Mouse (Mus musculus) adrenal gland, adult 2 months (tissue): ENCODE measurements around the gene Tnr. TPM values are rescaled to one million over a fixed set of nuclear protein-coding genes. Genes with fewer than 3 reads are reported as not detected.

Experiments
- DNase-seq: peaks from one replicate; pipeline ENCODE4 v3.0.0; 2021
- polyA plus RNA-seq: library from polyadenylated mRNA; depleted of rRNA; stranded (reverse); fragments of >200 nt; gene quantifications from 2 replicates; pipeline ENCODE4 v1.2.3, GENCODE M21; 2012
- total RNA-seq, 2 experiments: library from RNA; stranded (reverse); gene quantifications; 2 replicates each; pipeline ENCODE4 v1.2.3; 2021

The Tnr gene
- total and polyA plus RNA-seq, 3 experiments = 0.97 to 5.2 (median 3.3) TPM

GRCm38 (mm10) chr1:159800366-159800765, 276.8 kb downstream of the Tnr start:
- DNase-seq = no peak

GRCm38 (mm10) chr1:159801753-159802152, 278.2 kb downstream of the Tnr start:
- no peak for DNase-seq

- no peak for DNase-seq
Measured at GRCm38 (mm10) chr1:159803711-159804110, 280.1 kb downstream of the Tnr start.

- no peak for DNase-seq
Measured at GRCm38 (mm10) chr1:159809493-159809892, 285.9 kb downstream of the Tnr start.

- DNase-seq = no peak
Measured at GRCm38 (mm10) chr1:159811805-159812204, 288.2 kb downstream of the Tnr start.

- peak; percentile 7 for DNase-seq
Measured at GRCm38 (mm10) chr1:159812820-159813411, 289.3 kb downstream of the Tnr start.

- no peak for DNase-seq
Measured at GRCm38 (mm10) chr1:159814348-159814747, 290.8 kb downstream of the Tnr start.

GRCm38 (mm10) chr1:159816614-159817371, 293.2 kb downstream of the Tnr start:
- DNase-seq = no peak

- no peak for DNase-seq
Measured at GRCm38 (mm10) chr1:159819511-159819910, 295.9 kb downstream of the Tnr start.

- no peak for DNase-seq
Measured at GRCm38 (mm10) chr1:159822416-159822815, 298.8 kb downstream of the Tnr start.

- no peak for DNase-seq
Measured at GRCm38 (mm10) chr1:159828531-159828930, 305.0 kb downstream of the Tnr start.

GRCm38 (mm10) chr1:159833165-159833564, 309.6 kb downstream of the Tnr start:
- DNase-seq = peak; percentile 43

GRCm38 (mm10) chr1:159833646-159834338, 310.2 kb downstream of the Tnr start:
- DNase-seq = no peak

GRCm38 (mm10) chr1:159835126-159835525, 311.6 kb downstream of the Tnr start:
- no peak for DNase-seq

- DNase-seq = no peak
Measured at GRCm38 (mm10) chr1:159840337-159840736, 316.8 kb downstream of the Tnr start.

- no peak for DNase-seq
Measured at GRCm38 (mm10) chr1:159842876-159843275, 319.3 kb downstream of the Tnr start.

- no peak for DNase-seq
Measured at GRCm38 (mm10) chr1:159852088-159852487, 328.5 kb downstream of the Tnr start.

GRCm38 (mm10) chr1:159854261-159854660, 330.7 kb downstream of the Tnr start:
- no peak for DNase-seq

- DNase-seq = no peak
Measured at GRCm38 (mm10) chr1:159861782-159862474, 338.4 kb downstream of the Tnr start.

GRCm38 (mm10) chr1:159865696-159866095, 342.1 kb downstream of the Tnr start:
- no peak for DNase-seq

GRCm38 (mm10) chr1:159869619-159870441, 346.3 kb downstream of the Tnr start:
- no peak for DNase-seq

GRCm38 (mm10) chr1:159872866-159873265, 349.3 kb downstream of the Tnr start:
- no peak for DNase-seq
